ENCODE assay signal across 11 mouse cellular contexts in genomic region chr4:134802765-134803164, GRCm38 (mm10).
"Had no signal": no experiment of that assay in that cellular context is flagged by ENCODE, and none has a peak within 500 bp of the region (broad histone marks: within the 10 kb centered on the region; RNA-seq: fewer than 3 reads in every experiment).

No protein-coding gene starts in this region.

- H3K4me3 ChIP-seq: midbrain, embryonic 10.5 days; midbrain, embryonic 13.5 days; midbrain, embryonic 15.5 days; neural tube, embryonic 12.5 days; stomach, embryonic 15.5 days had no signal

- H3K9ac ChIP-seq: lung, embryonic 14.5 days; midbrain, embryonic 13.5 days; midbrain, embryonic 15.5 days; neural tube, embryonic 12.5 days; stomach, embryonic 15.5 days had no signal

- H3K9me3 ChIP-seq: midbrain, embryonic 10.5 days; midbrain, embryonic 13.5 days; midbrain, embryonic 15.5 days; neural tube, embryonic 12.5 days; stomach, embryonic 15.5 days had no signal

- H3K4me1 ChIP-seq: midbrain, embryonic 13.5 days; midbrain, embryonic 15.5 days; neural tube, embryonic 12.5 days had no signal

- H3K4me2 ChIP-seq: lung, embryonic 14.5 days; midbrain, embryonic 13.5 days; midbrain, embryonic 15.5 days; neural tube, embryonic 12.5 days; stomach, embryonic 15.5 days had no signal

- ATAC-seq: midbrain, embryonic 13.5 days; midbrain, embryonic 15.5 days had no signal

- H3K27me3 ChIP-seq: midbrain, embryonic 13.5 days; midbrain, embryonic 15.5 days; neural tube, embryonic 12.5 days; stomach, embryonic 15.5 days had no signal

- DNase-seq: lung, embryonic 14.5 days; right cerebral cortex, postnatal 14 days; thymus, adult 2 months; thymus, postnatal 25 days; thymus, postnatal 4 days had no signal

- H3K27ac ChIP-seq: midbrain, embryonic 10.5 days; midbrain, embryonic 13.5 days; midbrain, embryonic 15.5 days; neural tube, embryonic 12.5 days; stomach, embryonic 15.5 days; stomach, postnatal 0 days had no signal
